Mouse (Mus musculus) fibroblast of lung, adult 2 months (primary cell): ENCODE data around the gene F9.
"Not testable (repeated sequence)": the region's sequence is repeated elsewhere in the genome, so short reads cannot be mapped to it uniquely, and the experiment has no call there.

Experiments used
- DNase-seq: peaks from one replicate; pipeline ENCODE4 v3.0.0-alpha.2; 2011; ENCODE audit warnings: low read depth

Gene F9

DNA sequence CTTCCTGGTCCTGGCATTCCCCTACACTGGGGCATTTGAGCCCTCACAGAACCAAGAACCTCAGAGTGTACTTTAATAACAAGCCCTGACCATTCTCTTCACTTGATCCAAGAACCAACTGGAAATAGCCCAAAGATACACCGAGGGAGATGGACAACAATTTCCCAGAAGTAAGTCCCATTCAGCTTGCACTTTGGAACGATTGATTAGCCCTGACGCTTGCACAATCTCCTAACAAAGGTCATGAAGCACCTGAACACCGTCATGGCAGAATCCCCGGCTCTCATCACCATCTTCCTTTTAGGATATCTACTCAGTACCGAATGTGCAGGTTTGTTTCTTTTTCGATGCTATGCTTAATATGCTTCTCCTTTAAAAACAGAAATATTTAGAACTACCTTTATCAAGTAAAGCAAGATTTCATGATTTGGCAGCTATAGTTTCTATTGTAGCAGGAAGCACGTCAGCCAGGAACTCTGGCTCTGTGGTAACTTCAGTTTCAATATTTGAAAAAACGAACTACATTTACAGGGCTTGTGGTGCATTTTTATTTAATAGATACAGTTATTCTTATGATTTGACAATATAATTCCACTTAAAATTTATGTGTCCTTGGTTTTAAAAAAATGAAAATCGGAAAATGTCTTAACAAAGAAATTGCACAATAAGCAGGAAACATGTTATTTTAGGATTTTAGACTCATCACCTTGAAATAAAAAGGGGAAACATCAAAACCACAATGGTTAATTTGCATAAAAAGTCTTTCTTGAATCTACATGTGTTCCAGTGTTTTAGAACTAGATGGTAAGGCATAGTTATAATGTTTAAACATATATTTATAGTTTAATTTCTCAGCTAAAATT lies at the start of gene F9:
F9 (plus strand) TSS at position 244 of the 863 bp plus-strand sequence.
- DNase-seq = no peak

DNA sequence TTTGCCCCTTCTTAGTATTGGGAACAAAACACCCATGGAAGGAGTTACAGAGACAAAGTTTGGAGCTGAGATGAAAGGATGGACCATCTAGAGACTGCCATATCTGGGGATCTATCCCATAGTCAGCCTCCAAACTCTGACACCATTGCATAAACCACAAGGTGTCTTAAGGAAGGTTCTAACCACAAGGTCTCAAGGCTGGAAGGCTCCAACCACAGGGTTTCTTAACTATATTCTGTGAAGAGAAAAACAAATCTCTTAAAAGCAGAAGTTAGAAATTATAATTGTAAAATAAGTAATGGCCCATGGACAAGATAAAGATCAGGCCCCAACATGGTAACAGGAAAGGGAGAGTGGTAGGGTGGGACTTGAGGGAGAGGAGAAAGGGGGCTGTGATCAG lies 29.5 kb upstream of the F9 start:
- DNase-seq = not testable (repeated sequence)

DNA sequence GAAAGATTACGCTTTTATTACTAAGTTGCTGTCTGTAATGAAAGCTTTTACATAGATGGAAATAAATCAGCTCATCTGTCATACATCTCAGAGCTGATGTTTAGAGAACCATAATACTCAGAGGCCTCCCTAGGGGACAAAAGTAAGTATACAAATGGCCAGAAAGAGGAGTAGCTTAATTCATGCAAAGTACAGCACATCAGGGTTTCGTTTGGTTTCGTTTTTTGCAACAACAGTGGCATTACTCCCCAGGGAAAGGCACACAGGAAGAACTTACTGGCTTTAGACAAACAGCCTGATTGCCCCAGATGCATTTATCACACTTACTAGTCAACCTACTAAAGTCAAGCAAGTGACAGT lies 800 bp downstream of the F9 start:
- no peak for DNase-seq

- DNase-seq = no peak
Observed at GRCm38 (mm10) chrX:60001461-60001860, 2.2 kb downstream of the F9 start.

DNA sequence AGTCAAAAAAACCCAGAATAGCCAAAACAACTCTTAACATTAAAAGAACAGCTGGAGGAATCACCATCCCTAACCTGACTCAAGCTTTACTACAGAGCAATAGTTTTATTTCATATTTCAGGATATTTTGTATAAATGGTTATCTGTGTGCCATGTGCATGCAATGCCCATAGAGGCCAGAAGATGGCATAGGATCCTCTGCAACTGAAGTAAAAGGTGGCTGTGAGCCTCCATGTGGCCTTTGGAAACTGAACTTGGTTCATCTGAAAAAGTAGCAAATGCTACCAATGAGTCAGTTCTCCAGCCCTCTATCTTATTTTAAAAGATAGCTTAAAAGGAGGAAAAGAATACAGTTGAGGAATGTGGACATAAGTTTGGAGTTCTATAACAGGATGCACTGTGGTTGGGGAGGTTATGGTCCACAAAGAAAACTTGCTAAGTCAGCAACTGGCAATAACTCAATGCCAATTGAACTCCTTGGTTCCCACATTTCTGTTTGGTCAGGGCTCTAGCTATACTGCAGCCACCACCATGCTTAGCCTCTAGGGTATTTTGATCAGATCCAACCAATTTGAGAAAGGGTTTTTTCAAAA lies 13.9 kb downstream of the F9 start:
- peak; percentile 4 for DNase-seq

DNA sequence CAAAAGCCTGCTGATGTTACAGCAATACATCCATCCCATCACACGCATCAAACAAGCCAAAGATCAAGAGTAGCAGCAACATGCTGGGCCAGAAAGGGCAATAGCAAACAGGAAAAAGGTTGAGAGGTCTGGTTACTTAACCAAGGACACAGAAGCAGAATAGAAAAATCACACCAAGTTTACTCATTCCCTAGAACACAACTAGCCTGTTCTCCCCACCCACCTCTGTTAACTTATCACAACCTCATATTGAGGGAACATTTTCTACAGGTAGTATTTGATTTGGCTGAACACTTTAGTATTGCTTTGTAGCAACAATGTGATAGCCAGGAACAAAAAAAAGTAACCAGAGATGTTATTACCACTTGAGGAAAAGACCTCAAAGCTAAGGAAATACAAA lies 15.3 kb downstream of the F9 start:
- no peak for DNase-seq

- no peak for DNase-seq
Observed at GRCm38 (mm10) chrX:60021007-60021406, 21.7 kb downstream of the F9 start.

DNA sequence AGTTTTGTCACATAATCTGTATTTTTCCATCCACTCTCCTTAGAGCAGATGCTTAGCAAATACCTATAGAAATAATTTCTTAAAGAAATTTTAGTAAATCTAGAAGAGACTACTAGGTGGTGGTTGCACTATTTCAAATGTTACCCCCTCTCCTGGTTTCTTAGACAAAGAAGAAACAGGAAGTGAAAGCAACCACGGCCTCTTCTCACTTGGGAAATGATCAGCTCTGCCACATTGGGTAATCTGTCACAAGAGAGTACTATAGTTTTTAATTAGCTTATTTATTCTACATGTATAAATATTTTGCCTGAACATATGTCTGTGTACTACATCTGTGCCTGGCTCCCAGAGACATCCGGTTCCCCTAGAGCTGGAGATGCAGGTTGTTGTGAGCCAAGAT lies 22.3 kb downstream of the F9 start:
- no peak for DNase-seq

GRCm38 (mm10) chrX:60026654-60027053 lies 27.4 kb downstream of the F9 start:
- DNase-seq = no peak

- DNase-seq = no peak
Observed at GRCm38 (mm10) chrX:60054745-60055144, 55.5 kb downstream of the F9 start.

GRCm38 (mm10) chrX:60055185-60055584 lies 55.9 kb downstream of the F9 start:
- no peak for DNase-seq

GRCm38 (mm10) chrX:60075359-60075758 lies 76.1 kb downstream of the F9 start:
- no peak for DNase-seq
